Mouse (Mus musculus): ENCODE results near the gene Pds5b.
"Not testable (repeated sequence)": the region's sequence is repeated elsewhere in the genome, so short reads cannot be mapped to it uniquely, and the experiment has no call there.

Pds5b gene

GRCm38 (mm10) chr5:150673153-150673835, at the start of gene Pds5b:
TSS of gene Pds5b (plus strand) at chr5:150673739.
- peak; percentile 91 for DNase-seq (ENCODE audit: low spot score)

- no peak for DNase-seq (ENCODE audit: low spot score)
Observed at GRCm38 (mm10) chr5:150625528-150625927, 48.0 kb upstream of the Pds5b start.

- no peak for DNase-seq (ENCODE audit: low spot score)
Observed at GRCm38 (mm10) chr5:150629272-150629671, 44.3 kb upstream of the Pds5b start.

- DNase-seq (ENCODE audit: low spot score): no peak
Observed at GRCm38 (mm10) chr5:150629692-150630091, 43.8 kb upstream of the Pds5b start.

- DNase-seq (ENCODE audit: low spot score): no peak
Observed at GRCm38 (mm10) chr5:150641440-150641839, 32.1 kb upstream of the Pds5b start.

GRCm38 (mm10) chr5:150643390-150643789, 30.1 kb upstream of the Pds5b start:
- not testable (repeated sequence) for DNase-seq (ENCODE audit: low spot score)

- no peak for DNase-seq (ENCODE audit: low spot score)
Observed at GRCm38 (mm10) chr5:150644926-150645325, 28.6 kb upstream of the Pds5b start.

GRCm38 (mm10) chr5:150652578-150652977, 21.0 kb upstream of the Pds5b start:
- no peak for DNase-seq (ENCODE audit: low spot score)

GRCm38 (mm10) chr5:150654548-150654947, 19.0 kb upstream of the Pds5b start:
- no peak for DNase-seq (ENCODE audit: low spot score)

- not testable (repeated sequence) for DNase-seq (ENCODE audit: low spot score)
Observed at GRCm38 (mm10) chr5:150659425-150659824, 14.1 kb upstream of the Pds5b start.

- DNase-seq (ENCODE audit: low spot score): not testable (repeated sequence)
Observed at GRCm38 (mm10) chr5:150660296-150660695, 13.2 kb upstream of the Pds5b start.

GRCm38 (mm10) chr5:150663926-150664325, 9.6 kb upstream of the Pds5b start:
- not testable (repeated sequence) for DNase-seq (ENCODE audit: low spot score)

- no peak for DNase-seq (ENCODE audit: low spot score)
Observed at GRCm38 (mm10) chr5:150664794-150665131, 8.8 kb upstream of the Pds5b start.

- peak; percentile 98 for DNase-seq (ENCODE audit: low spot score)
Observed at GRCm38 (mm10) chr5:150665132-150665954, 8.2 kb upstream of the Pds5b start.

- not testable (repeated sequence) for DNase-seq (ENCODE audit: low spot score)
Observed at GRCm38 (mm10) chr5:150666133-150666739, 7.3 kb upstream of the Pds5b start, which contains the start of gene N4bp2l2. TSS of gene N4bp2l2 (minus strand) at chr5:150666183.

GRCm38 (mm10) chr5:150668731-150669130, 4.8 kb upstream of the Pds5b start:
- DNase-seq (ENCODE audit: low spot score): no peak

GRCm38 (mm10) chr5:150672343-150672742, 1.2 kb upstream of the Pds5b start:
- DNase-seq (ENCODE audit: low spot score): no peak

- no peak for DNase-seq (ENCODE audit: low spot score)
Observed at GRCm38 (mm10) chr5:150673880-150674621, 512 bp downstream of the Pds5b start.

GRCm38 (mm10) chr5:150674866-150675265, 1.3 kb downstream of the Pds5b start:
- no peak for DNase-seq (ENCODE audit: low spot score)

- not testable (repeated sequence) for DNase-seq (ENCODE audit: low spot score)
Observed at GRCm38 (mm10) chr5:150682862-150683261, 9.3 kb downstream of the Pds5b start.

- no peak for DNase-seq (ENCODE audit: low spot score)
Observed at GRCm38 (mm10) chr5:150690685-150691084, 17.1 kb downstream of the Pds5b start.

GRCm38 (mm10) chr5:150693277-150693676, 19.7 kb downstream of the Pds5b start:
- DNase-seq (ENCODE audit: low spot score): no peak
